In genomic region chr6:123252735-123253134, GRCm38 (mm10) we compare ENCODE assay signal across 32 mouse cellular contexts. TPM values are rescaled to one million over a fixed set of nuclear protein-coding genes. Genes with fewer than 3 reads are reported as not detected.
DNase-seq lines count a peak whose midpoint lies in the region; ATAC-seq and TF ChIP-seq lines count a peak whose summit lies in the region.
"Had no signal": no experiment of that assay in that cellular context is flagged by ENCODE, and none has a peak within 500 bp of the region (broad histone marks: within the 10 kb centered on the region; RNA-seq: fewer than 3 reads in every experiment).

No protein-coding gene starts in this region.

- H3K36me3 ChIP-seq in MEL (ENCODE audit: control insufficient read depth in 1 of 2, insufficient read depth in 2 of 2, low read length in 2 of 2), result peaks cover 0 to 15% of the 10 kb centered on the region in 2 experiments; a peak in 2 of 4 replicates
- H3K36me3 ChIP-seq: forebrain, embryonic 12.5 days; hindbrain, embryonic 10.5 days; limb, embryonic 15.5 days; midbrain, embryonic 15.5 days; neural tube, embryonic 15.5 days; stomach, embryonic 15.5 days had no signal

- peak; percentile 89 for DNase-seq in heart, adult 11 months
- DNase-seq in heart, postnatal 25 days (ENCODE audit: low spot score), result no peak
- peak; percentile 88 for DNase-seq in MEL (ENCODE audit: low read depth, low spot score)
- DNase-seq in cerebellum, adult 11 months, result no peak
- DNase-seq in left cerebral cortex, postnatal 4 days, result no peak
- no peak for DNase-seq in cerebellum, postnatal 14 days
- DNase-seq: adrenal gland, postnatal 36 days; cerebellum, postnatal 36 days; gastrocnemius, postnatal 10 days; heart, adult 2 months; kidney, adult 11 months; kidney, postnatal 10 days; right cerebral cortex, postnatal 14 days; thymus, adult 2 months had no signal

- peak overlapping the region; percentile 87 for H3K27ac ChIP-seq in MEL (ENCODE audit: control insufficient read depth, low read depth, low read length)
- H3K27ac ChIP-seq: forebrain, embryonic 12.5 days; heart, adult 2 months; hindbrain, embryonic 10.5 days; hindbrain, postnatal 0 days; limb, embryonic 15.5 days; midbrain, embryonic 15.5 days; neural tube, embryonic 15.5 days; stomach, embryonic 15.5 days had no signal

- no peak overlapping the region for H3K9ac ChIP-seq in MEL (ENCODE audit: control insufficient read depth, low read depth, low read length, poor library complexity, severe bottlenecking)
- H3K9ac ChIP-seq: forebrain, embryonic 12.5 days; limb, embryonic 15.5 days; midbrain, embryonic 15.5 days; neural tube, embryonic 15.5 days; stomach, embryonic 15.5 days had no signal

- peaks cover 5 to 11% of the 10 kb centered on the region in 2 experiments for H3K4me1 ChIP-seq in MEL (ENCODE audit: control insufficient read depth in 1 of 2, insufficient read depth in 2 of 2, low read length in 2 of 2)
- H3K4me1 ChIP-seq: forebrain, embryonic 12.5 days; hindbrain, embryonic 10.5 days; limb, embryonic 15.5 days; midbrain, embryonic 15.5 days; neural tube, embryonic 15.5 days; stomach, embryonic 15.5 days had no signal

- TF ChIP-seq RAD21 in MEL (IDR thresholded peaks at IDR 0.05; ENCODE audit: low read depth, low read length), result no peak

- no peaks in the 10 kb centered on the region for H3K27me3 ChIP-seq in MEL (ENCODE audit: control insufficient read depth in 1 of 2, insufficient read depth in 2 of 2, low read length in 2 of 2)
- H3K27me3 ChIP-seq: forebrain, embryonic 12.5 days; limb, embryonic 15.5 days; megakaryocyte, embryonic 14.5 days; midbrain, embryonic 15.5 days; neural tube, embryonic 15.5 days; stomach, embryonic 15.5 days had no signal

- H3K79me2 ChIP-seq in MEL (ENCODE audit: control insufficient read depth, insufficient read depth, low read length, poor library complexity), result no peaks in the 10 kb centered on the region

- ATAC-seq in hematopoietic stem cell, adult 5-6 weeks (replicated peaks in 1 of 2; ENCODE audit: insufficient read depth in 1 of 2, low FRiP score in 2 of 2, low TSS enrichment in 1 of 2, low read depth in 1 of 2, poor library complexity in 2 of 2, severe bottlenecking in 2 of 2), result peak; percentile 78 to 91
- peak; percentile 95 for ATAC-seq in megakaryocyte, adult 5-6 weeks (ENCODE audit: poor library complexity, severe bottlenecking)
- ATAC-seq: CD4-positive, CD25-positive, alpha-beta regulatory T cell, adult 4 months; hindbrain, postnatal 0 days; midbrain, embryonic 15.5 days had no signal

- H3K9me3 ChIP-seq in MEL (replicated peaks; ENCODE audit: insufficient read depth, low read length), result no peaks in the 10 kb centered on the region
- H3K9me3 ChIP-seq: forebrain, embryonic 12.5 days; hindbrain, embryonic 10.5 days; limb, embryonic 15.5 days; megakaryocyte, embryonic 14.5 days; midbrain, embryonic 15.5 days; neural tube, embryonic 15.5 days; stomach, embryonic 15.5 days had no signal

- no peak overlapping the region for H3K4me3 ChIP-seq in MEL (ENCODE audit: control insufficient read depth in 1 of 2, insufficient read depth in 1 of 2, low read depth in 2 of 2, low read length in 2 of 2)
- H3K4me3 ChIP-seq: forebrain, embryonic 12.5 days; heart, adult 2 months; hindbrain, embryonic 10.5 days; limb, embryonic 15.5 days; megakaryocyte, embryonic 14.5 days; midbrain, embryonic 15.5 days; neural tube, embryonic 15.5 days; stomach, embryonic 15.5 days had no signal

- TF ChIP-seq POLR2A in MEL (IDR thresholded peaks at IDR 0.05; ENCODE audit: control insufficient read depth in 1 of 2, insufficient read depth in 1 of 2, low read depth in 1 of 2, low read length in 2 of 2, poor library complexity in 1 of 2), result no peak

- peak; percentile 91 for TF ChIP-seq EP300 in MEL (IDR thresholded peaks at IDR 0.05; ENCODE audit: low read depth in 1 of 2, low read length in 2 of 2)

- intact Hi-C loops in heart, postnatal 25 days (cut with DNase I), result no loop called here
- intact Hi-C loops in left cerebral cortex, postnatal 4 days (cut with DNase I), result no loop called here

- TF ChIP-seq CTCF in MEL (IDR thresholded peaks at IDR 0.05 in 2 of 3, conservative IDR thresholded peaks at IDR 0.05 in 1 of 3; ENCODE audit: control insufficient read depth in 1 of 3, insufficient read depth in 1 of 3, low read depth in 2 of 3, low read length in 3 of 3, poor library complexity in 1 of 3, severe bottlenecking in 1 of 3), result no peak

TF ChIP-seq in MEL, 35 proteins besides CTCF, POLR2A, EP300 and RAD21:
- TF ChIP-seq TCF12 (IDR thresholded peaks at IDR 0.05; ENCODE audit: low read depth, low read length) (peak; percentile 80), JUND (IDR thresholded peaks at IDR 0.05; ENCODE audit: low read depth, low read length) (peak; percentile 91), MYC (IDR thresholded peaks at IDR 0.05; ENCODE audit: low read depth, low read length) (peak; percentile 82), USF2 (IDR thresholded peaks at IDR 0.05; ENCODE audit: borderline replicate concordance in 1 of 2, insufficient read depth in 1 of 2, low read depth in 1 of 2, low read length in 2 of 2) (no peak), MAX (IDR thresholded peaks at IDR 0.05; ENCODE audit: low read length) (peak; percentile 44), MYB (IDR thresholded peaks at IDR 0.05; ENCODE audit: low read depth, low read length) (0 out of 2 replicates have a peak, but pooled peaks have one; percentile 42), MAZ (IDR thresholded peaks at IDR 0.05; ENCODE audit: low read depth, low read length) (no peak), MAFK (IDR thresholded peaks at IDR 0.05; ENCODE audit: borderline replicate concordance, low read depth, low read length) (peak; percentile 62), GATA1 (IDR thresholded peaks at IDR 0.05; ENCODE audit: low read depth, low read length) (peak; percentile 91), TBP (IDR thresholded peaks at IDR 0.05; ENCODE audit: low read depth, low read length) (0 out of 2 replicates have a peak, but pooled peaks have one; percentile 49), KAT2A (conservative IDR thresholded peaks at IDR 0.05; ENCODE audit: low read depth, low read length) (no peak), TAL1 (IDR thresholded peaks at IDR 0.05; ENCODE audit: low read length) (peak; percentile 86), ETS1 (IDR thresholded peaks at IDR 0.05; ENCODE audit: low read depth, low read length) (peak; percentile 92), ELF1 (IDR thresholded peaks at IDR 0.05; ENCODE audit: low read depth, low read length) (peak; percentile 63; the same call in 1 of the 2 replicates), RCOR1 (IDR thresholded peaks at IDR 0.05; ENCODE audit: low read depth, low read length) (peak; percentile 66)
TF ChIP-seq in MEL: peak in this region for 12.

RNA-seq across cellular contexts. Expression of gene Clec4d, which starts 9.2 kb away (rescaled TPM):
- total RNA-seq in heart, postnatal 25 days (2021), result under 1 TPM; 0.48 to 0.70 TPM
- total RNA-seq in MEL (2012; rRNA removed), result 2.0 and 5.5 TPM in 2 replicates
- 1 to 10 TPM in 1 of 2 experiments, not detected in 1; 5.6 TPM for polyA plus RNA-seq in MEL (2012; ENCODE audit: insufficient read depth in 1 of 2, insufficient read length in 2 of 2, low read depth in 1 of 2, low replicate concordance in 2 of 2, missing spikeins in 1 of 2)
- 0.35 and 4.9 TPM in 2 replicates for total RNA-seq in hematopoietic stem cell, adult 5-6 weeks (2017)
- 45.3 and 55.3 TPM in 2 replicates for total RNA-seq in megakaryocyte, adult 5-6 weeks (2015)
- 31.2 and 42.5 TPM in 2 replicates for total RNA-seq in megakaryocyte, adult 5-6 weeks (2017)
- total RNA-seq in left cerebral cortex, postnatal 4 days (2021), result not detected
- total RNA-seq: ES-E14; hindbrain, postnatal 0 days; layer of hippocampus, adult 18-20 months; layer of hippocampus, postnatal 25 days; left cerebral cortex, postnatal 14 days had no signal
- polyA plus RNA-seq: CD4-positive, CD25-positive, alpha-beta regulatory T cell, adult 4 months; forebrain, embryonic 12.5 days; heart, embryonic 14.5 days; hindbrain, embryonic 10.5 days; hindbrain, postnatal 0 days; midbrain, embryonic 15.5 days; neural tube, embryonic 15.5 days had no signal

RNA-seq across cellular contexts. Expression of gene Clec4n, which starts 23.1 kb away (rescaled TPM):
- total RNA-seq in heart, postnatal 25 days (2021), result 1 to 10 TPM; 1.0 to 1.3 TPM
- not detected in 2 replicates for total RNA-seq in MEL (2012; rRNA removed)
- not detected for polyA plus RNA-seq in MEL (2012; ENCODE audit: insufficient read depth in 1 of 2, insufficient read length in 2 of 2, low read depth in 1 of 2, low replicate concordance in 2 of 2, missing spikeins in 1 of 2)
- 0.99 TPM in 1 of 2 replicates, not detected in the other for total RNA-seq in hematopoietic stem cell, adult 5-6 weeks (2017)
- 1.5 and 2.3 TPM in 2 replicates for total RNA-seq in megakaryocyte, adult 5-6 weeks (2015)
- 2.4 and 2.5 TPM in 2 replicates for total RNA-seq in megakaryocyte, adult 5-6 weeks (2017)
- total RNA-seq in left cerebral cortex, postnatal 4 days (2021), result under 1 TPM in 1 of 2 experiments, not detected in 1; 0.92 TPM
- total RNA-seq: ES-E14; layer of hippocampus, adult 18-20 months; layer of hippocampus, postnatal 25 days; left cerebral cortex, postnatal 14 days had no signal

RNA-seq across cellular contexts. Expression of gene Clec4e, which starts 36.9 kb away (rescaled TPM):
- total RNA-seq in heart, postnatal 25 days (2021), result under 1 TPM; 0.11 to 0.26 TPM
- 0.10 and 0.23 TPM in 2 replicates for total RNA-seq in MEL (2012; rRNA removed)
- under 1 TPM in 1 of 2 experiments, not detected in 1; 0.40 TPM for polyA plus RNA-seq in MEL (2012; ENCODE audit: insufficient read depth in 1 of 2, insufficient read length in 2 of 2, low read depth in 1 of 2, low replicate concordance in 2 of 2, missing spikeins in 1 of 2)
- total RNA-seq in hematopoietic stem cell, adult 5-6 weeks (2017), result 25.4 and 28.7 TPM in 2 replicates
- 44.8 and 44.9 TPM in 2 replicates for total RNA-seq in megakaryocyte, adult 5-6 weeks (2015)
- 43.8 TPM in 2 replicates for total RNA-seq in megakaryocyte, adult 5-6 weeks (2017)
- under 1 TPM in 1 of 2 experiments, not detected in 1; 0.38 TPM for total RNA-seq in left cerebral cortex, postnatal 4 days (2021)
- total RNA-seq: ES-E14; hindbrain, postnatal 0 days; layer of hippocampus, adult 18-20 months; layer of hippocampus, postnatal 25 days; left cerebral cortex, postnatal 14 days had no signal
- polyA plus RNA-seq: forebrain, embryonic 12.5 days; frontal cortex, adult 2 months; hindbrain, embryonic 10.5 days; hindbrain, postnatal 0 days; midbrain, embryonic 15.5 days; neural tube, embryonic 15.5 days had no signal

RNA-seq across cellular contexts. Expression of gene Vmn2r19, which starts 55.4 kb away (rescaled TPM):
- not detected for total RNA-seq in heart, postnatal 25 days (2021)
- total RNA-seq in MEL (2012; rRNA removed), result not detected in 2 replicates
- polyA plus RNA-seq in MEL (2012; ENCODE audit: insufficient read depth in 1 of 2, insufficient read length in 2 of 2, low read depth in 1 of 2, low replicate concordance in 2 of 2, missing spikeins in 1 of 2), result not detected
- not detected in 2 replicates for total RNA-seq in hematopoietic stem cell, adult 5-6 weeks (2017)
- not detected in 2 replicates for total RNA-seq in megakaryocyte, adult 5-6 weeks (2015)
- total RNA-seq in megakaryocyte, adult 5-6 weeks (2017), result not detected in 2 replicates
- total RNA-seq in left cerebral cortex, postnatal 4 days (2021), result not detected
- total RNA-seq: adrenal gland, postnatal 36 days; ES-E14; gastrocnemius, postnatal 10 days; heart, adult 2 months; hindbrain, postnatal 0 days; layer of hippocampus, adult 18-20 months; layer of hippocampus, postnatal 25 days; left cerebral cortex, postnatal 14 days had no signal
- polyA plus RNA-seq: CD4-positive, CD25-positive, alpha-beta regulatory T cell, adult 4 months; forebrain, embryonic 12.5 days; frontal cortex, adult 2 months; heart, adult 2 months; heart, embryonic 14.5 days; hindbrain, embryonic 10.5 days; hindbrain, postnatal 0 days; limb, embryonic 15.5 days; midbrain, embryonic 15.5 days; neural tube, embryonic 15.5 days; spleen, adult 2 months; stomach, embryonic 15.5 days; thymus, adult 2 months had no signal

Comparison
In these comparisons a context has a peak if more than half of its experiments do, and no peak if none do; other contexts are left out.
1. DNase-seq: peak in heart, adult 11 months (single experiment) and MEL (single experiment); none in heart, postnatal 25 days (single experiment), cerebellum, adult 11 months (single experiment), left cerebral cortex, postnatal 4 days (single experiment) and cerebellum, postnatal 14 days (0 of 2).
2. RNA of gene Clec4e, which starts 36.9 kb away (total RNA-seq): 43.8 to 44.9 TPM in megakaryocyte, adult 5-6 weeks and 25.4 to 28.7 TPM in hematopoietic stem cell, adult 5-6 weeks; 0.38 TPM in left cerebral cortex, postnatal 4 days, 0.11 to 0.26 TPM in heart, postnatal 25 days and 0.10 to 0.23 TPM in MEL; every median in the first group is over 10 times any median in the second.